Mouse (Mus musculus) layer of hippocampus, adult 9-11 months (tissue): ENCODE results near the gene Slc26a10.
A peak's percentile ranks its signal among the peaks of the same experiment; 100 is the strongest.

ENCODE experiments used
- DNase-seq: peaks from one replicate; pipeline ENCODE4 v3.0.0; 2022

Slc26a10 gene

GRCm38 (mm10) chr10:127179871-127180694 is at the start of gene Slc26a10:
Gene Slc26a10, minus strand, starts transcription at chr10:127180645.
- peak; percentile 74 for DNase-seq

- DNase-seq: no peak
Measured at GRCm38 (mm10) chr10:127228897-127229296, 48.5 kb upstream of the Slc26a10 start.

- DNase-seq: no peak
Measured at GRCm38 (mm10) chr10:127227163-127227562, 46.7 kb upstream of the Slc26a10 start.

DNA sequence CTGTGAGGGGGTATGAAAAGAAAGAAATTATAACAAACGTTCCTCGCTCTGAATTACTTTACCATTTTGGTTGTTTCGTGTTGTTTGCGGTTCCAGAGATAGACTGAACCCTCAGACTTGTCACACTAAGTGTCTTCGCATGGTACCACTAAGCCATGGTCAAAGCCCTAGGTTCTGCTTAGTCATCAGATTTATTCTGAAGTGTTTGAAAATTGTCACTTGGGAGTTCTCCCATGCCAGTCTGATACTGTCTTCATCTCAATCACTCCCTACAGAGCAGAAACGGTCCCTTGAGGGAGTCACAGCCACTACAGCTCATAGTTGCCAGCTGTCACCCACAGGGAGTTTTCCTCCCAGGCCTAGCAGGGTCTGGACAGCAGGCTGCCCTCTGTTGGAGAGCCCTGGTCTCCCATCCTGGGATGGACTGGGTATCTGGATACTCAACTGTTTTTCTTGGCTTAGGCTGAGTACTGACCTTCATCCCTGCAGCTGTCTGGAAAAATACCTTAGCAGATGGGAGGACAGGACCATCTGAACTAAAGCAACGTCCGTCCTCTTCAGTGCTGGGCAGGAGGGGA is 46.0 kb upstream of the Slc26a10 start:
- DNase-seq: no peak

DNA sequence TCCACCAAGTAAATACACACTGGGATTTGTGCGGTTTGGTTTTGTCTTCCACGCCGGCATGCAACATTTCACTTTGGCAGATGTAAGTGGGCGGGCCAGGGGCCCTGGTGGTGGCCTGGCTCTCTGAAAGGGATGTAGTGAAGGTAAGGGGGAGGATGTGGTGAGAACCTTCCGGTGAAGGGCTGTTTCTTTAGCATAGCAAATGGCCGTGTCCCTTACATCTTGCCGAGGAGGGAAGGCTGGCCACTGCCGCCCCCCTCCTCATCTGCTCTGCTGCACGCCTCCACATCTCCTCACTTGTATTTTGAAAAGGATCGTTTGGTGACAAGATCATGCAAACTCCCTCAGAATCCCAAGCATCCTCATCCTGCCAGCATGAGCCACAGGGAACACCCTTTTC is 45.3 kb upstream of the Slc26a10 start:
- no peak for DNase-seq

DNA sequence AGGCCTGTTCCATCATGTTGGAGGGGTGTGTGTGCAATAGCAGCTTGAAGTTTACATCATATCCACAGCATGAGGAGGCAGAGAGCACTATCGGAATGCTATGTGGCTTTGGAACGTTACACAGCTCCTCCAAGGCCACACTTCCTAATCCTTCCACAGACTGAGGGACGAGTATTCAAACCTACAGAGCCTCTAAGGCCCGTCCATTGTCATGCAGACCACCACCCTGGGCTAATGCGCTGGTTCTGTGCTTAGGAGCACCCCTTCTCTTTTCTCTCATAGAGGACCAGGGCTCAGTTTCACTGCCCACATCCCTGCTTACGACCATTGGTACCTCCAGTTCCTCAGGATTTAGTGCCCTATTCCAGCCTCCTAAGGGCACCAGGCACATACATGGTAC is 44.8 kb upstream of the Slc26a10 start:
- DNase-seq: no peak

DNA sequence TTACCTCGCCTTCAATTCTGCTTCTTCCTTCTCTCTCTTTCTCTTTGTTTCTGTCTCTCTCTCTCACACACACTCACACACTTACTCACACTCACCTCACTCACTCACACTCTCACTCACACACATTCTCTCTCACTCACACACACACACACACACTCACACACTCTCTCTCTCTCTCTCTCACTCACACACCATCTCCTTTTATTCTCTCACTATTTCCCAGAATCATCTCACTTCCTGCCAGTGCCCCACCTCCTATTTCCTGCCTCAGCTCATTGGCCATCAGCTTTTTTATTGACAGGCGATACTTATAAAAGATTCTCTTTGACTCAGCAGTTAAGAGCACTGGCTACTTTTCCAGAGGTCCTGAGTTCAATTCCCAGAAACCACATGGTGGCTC is 37.9 kb upstream of the Slc26a10 start:
- DNase-seq: no peak

GRCm38 (mm10) chr10:127217177-127217576 is 36.7 kb upstream of the Slc26a10 start:
- no peak for DNase-seq

GRCm38 (mm10) chr10:127216456-127216855 is 36.0 kb upstream of the Slc26a10 start:
- DNase-seq: peak; percentile 37

- no peak for DNase-seq
Measured at GRCm38 (mm10) chr10:127214422-127214803, 34.0 kb upstream of the Slc26a10 start.

- no peak for DNase-seq
Measured at GRCm38 (mm10) chr10:127213704-127214421, 33.4 kb upstream of the Slc26a10 start.

DNA sequence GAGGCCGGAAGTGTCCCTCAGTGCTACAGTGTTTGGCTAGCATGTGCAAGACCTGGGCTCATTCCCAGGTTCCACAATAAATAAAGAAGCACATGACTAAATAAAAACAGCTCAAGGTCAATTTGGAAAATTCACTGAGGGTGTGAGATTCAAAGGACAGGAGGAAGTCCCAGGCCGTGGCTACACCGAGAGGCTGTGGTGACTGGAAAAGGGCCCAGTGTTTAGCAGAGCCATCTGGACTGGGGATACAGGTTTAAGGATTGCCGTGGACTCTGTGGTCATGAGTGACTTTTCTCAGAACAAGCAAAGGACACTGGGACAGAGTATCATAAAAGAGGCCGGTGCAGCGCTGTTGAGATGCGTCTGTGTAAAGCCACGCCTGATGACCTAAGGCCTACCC is 32.8 kb upstream of the Slc26a10 start:
- no peak for DNase-seq

GRCm38 (mm10) chr10:127211414-127211854 is 31.0 kb upstream of the Slc26a10 start, which contains the start of gene Pip4k2c:
Gene Pip4k2c, minus strand, starts transcription at chr10:127211585.
- peak; percentile 90 for DNase-seq

GRCm38 (mm10) chr10:127210961-127211405 is 30.5 kb upstream of the Slc26a10 start:
- no peak for DNase-seq

GRCm38 (mm10) chr10:127209928-127210570 is 29.6 kb upstream of the Slc26a10 start:
- no peak for DNase-seq

DNA sequence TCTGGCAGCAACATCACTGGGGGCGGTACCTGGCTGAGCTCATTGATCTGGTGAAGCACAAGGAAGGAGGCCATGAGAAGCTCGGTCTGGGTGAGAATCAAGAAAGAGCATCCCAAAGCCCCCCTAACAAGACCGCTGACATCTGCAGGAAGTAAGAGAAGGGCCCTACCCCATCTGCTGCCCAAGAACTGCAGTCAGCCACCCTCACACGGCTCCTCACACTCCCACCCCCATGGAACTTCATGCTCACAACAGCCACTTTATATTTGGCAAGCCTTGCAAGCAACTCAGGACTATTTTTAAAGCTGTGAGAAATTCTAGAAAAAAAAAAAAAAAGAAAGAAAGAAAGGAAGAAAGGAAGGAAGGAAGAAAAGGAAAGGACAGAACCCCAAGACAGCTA is 28.5 kb upstream of the Slc26a10 start:
- DNase-seq: no peak

DNA sequence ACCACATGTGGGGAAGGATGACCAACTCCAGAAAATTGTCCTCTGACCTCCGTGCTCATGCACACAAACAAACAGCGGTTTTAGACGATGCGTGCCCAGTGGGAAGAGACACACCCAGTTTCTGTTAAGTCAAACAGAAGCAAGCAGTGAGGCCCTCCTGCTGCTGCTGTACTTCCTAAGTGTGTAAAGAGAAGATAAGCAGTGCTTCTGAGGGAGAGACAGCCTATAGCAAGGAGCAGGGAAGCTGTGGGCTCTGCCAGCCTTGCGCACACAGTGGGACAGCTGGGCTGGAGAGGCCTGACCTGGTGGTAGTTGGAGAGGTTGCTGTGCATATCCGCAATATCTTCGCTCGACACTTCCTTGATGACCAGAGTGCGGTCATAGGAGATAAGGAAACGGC is 24.9 kb upstream of the Slc26a10 start:
- DNase-seq: no peak

DNA sequence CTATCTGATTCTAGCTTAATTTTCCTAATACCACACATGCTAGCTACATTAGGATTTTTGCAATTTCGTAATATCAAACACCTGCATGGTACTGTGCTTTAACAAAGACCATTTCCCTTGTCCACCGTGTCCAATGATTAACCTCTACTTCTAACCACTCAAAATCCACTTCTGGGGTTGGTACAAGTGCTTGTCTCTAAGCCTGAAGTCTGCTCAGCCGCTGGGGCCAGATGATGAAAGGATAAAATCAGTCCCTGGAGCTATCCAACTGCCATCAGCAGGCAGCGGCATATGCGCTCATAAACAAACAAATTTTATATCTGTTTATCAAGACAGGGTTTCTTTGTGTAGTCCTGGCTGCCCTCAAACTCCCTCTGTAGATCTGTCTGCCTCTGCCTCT is 24.1 kb upstream of the Slc26a10 start:
- DNase-seq: no peak

- DNase-seq: no peak
Measured at GRCm38 (mm10) chr10:127203106-127203505, 22.7 kb upstream of the Slc26a10 start.

- DNase-seq: no peak
Measured at GRCm38 (mm10) chr10:127200279-127200678, 19.8 kb upstream of the Slc26a10 start.

GRCm38 (mm10) chr10:127199474-127199873 is 19.0 kb upstream of the Slc26a10 start:
- DNase-seq: no peak

- no peak for DNase-seq
Measured at GRCm38 (mm10) chr10:127199068-127199467, 18.6 kb upstream of the Slc26a10 start.

- DNase-seq: no peak
Measured at GRCm38 (mm10) chr10:127198492-127198891, 18.0 kb upstream of the Slc26a10 start.
